Mouse (Mus musculus): Measurements from ENCODE around the gene Sirt4. TPM values are rescaled to one million over a fixed set of nuclear protein-coding genes. Genes with fewer than 3 reads are reported as not detected.

Gene Sirt4
- polyA plus RNA-seq, 1 experiment from 2014 or later = 32.6 TPM

DNA sequence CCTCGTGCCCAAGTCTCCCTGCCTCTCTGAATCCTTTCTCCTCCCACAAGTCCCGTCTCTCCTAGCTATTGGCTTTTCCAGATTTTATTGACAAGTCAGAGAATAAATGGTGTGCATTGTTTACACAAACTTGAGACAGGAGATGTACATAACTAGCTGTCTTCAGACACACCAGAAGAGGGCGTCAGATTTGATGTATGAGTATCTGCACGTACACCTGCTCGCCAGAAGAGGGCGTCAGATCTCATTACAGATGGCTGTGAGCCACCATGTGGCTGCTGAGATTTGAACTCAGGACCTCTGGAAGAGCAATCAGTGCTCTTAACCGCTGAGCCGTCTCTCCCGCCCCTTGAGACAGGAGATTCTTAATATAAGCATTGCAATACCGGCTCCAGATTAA is 11.3 kb downstream of the Sirt4 start:
- Histone ChIP-seq H3K4me1 (peaks cover 15% of the 10 kb centered on the region), H3K36me3 (replicated peaks) (no peaks in the 10 kb centered on the region), H3K27me3 (replicated peaks) (no peaks in the 10 kb centered on the region), H3K9ac (no peak overlapping the region), H3K4me2 (no peak overlapping the region), H3K4me3 (no peak overlapping the region), H3K9me3 (no peaks in the 10 kb centered on the region), H3K27ac (no peak overlapping the region)
- 76% methylated on average over 10 of the region's 10 CpGs for WGBS
- ATAC-seq (replicated peaks) = no peak

GRCm38 (mm10) chr5:115470766-115471531 is 13.6 kb downstream of the Sirt4 start:
- no peak for ATAC-seq (replicated peaks)
- no peak overlapping the region for H3K9ac ChIP-seq
- no peaks in the 10 kb centered on the region for H3K36me3 ChIP-seq (replicated peaks)
- WGBS = 38% methylated on average over 20 of the region's 20 CpGs
- H3K27me3 ChIP-seq (replicated peaks) = no peaks in the 10 kb centered on the region
- no peak overlapping the region for H3K4me3 ChIP-seq
- peaks cover 11% of the 10 kb centered on the region for H3K4me1 ChIP-seq
- no peak overlapping the region for H3K4me2 ChIP-seq
- H3K27ac ChIP-seq = no peak overlapping the region
- H3K9me3 ChIP-seq = no peaks in the 10 kb centered on the region

GRCm38 (mm10) chr5:115469791-115470190 is 14.7 kb downstream of the Sirt4 start:
- Histone ChIP-seq H3K4me2 (no peak overlapping the region), H3K27ac (no peak overlapping the region), H3K9ac (no peak overlapping the region), H3K4me3 (no peak overlapping the region), H3K36me3 (replicated peaks) (no peaks in the 10 kb centered on the region), H3K4me1 (peaks cover 4% of the 10 kb centered on the region), H3K9me3 (no peaks in the 10 kb centered on the region), H3K27me3 (replicated peaks) (no peaks in the 10 kb centered on the region)
- 68% methylated on average over 6 of the region's 6 CpGs for WGBS
- no peak for ATAC-seq (replicated peaks)

DNA sequence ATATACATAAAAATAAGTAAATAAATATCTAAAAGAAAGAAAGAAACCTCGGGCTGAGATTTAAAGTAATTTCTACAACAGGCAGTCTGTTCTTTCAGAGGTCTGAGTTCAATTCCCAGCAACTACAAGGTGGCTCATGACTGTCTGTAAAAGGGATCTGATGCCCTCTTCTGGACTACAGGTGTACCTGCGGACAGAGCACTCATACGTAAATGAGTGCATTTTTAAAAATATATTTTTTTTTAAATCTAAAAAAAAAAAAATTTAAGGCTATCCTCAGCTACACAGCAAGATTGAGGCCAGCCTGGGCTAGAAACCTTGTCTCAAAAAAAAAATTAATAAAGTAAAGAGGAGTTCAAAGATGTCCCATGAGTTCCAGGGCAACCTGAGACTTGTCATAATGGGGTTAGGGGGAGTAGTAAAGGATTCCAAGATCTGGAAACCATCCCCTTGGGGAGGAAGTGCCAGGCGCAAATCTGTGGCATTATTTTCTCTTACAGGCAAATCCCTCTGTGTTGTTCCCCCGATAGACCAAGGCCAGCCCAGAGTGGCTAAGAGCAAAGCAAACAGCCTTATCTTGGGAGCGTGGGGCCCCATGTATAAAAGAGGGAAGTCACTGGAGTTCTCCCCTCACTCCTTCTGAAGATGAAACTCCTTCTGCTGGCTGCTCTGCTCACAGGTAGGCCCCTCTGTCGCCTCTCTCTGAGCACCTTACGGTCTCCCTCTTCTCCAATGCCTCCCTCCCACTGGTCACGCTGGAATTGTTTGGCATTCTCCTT is 18.7 kb downstream of the Sirt4 start, which contains the start of gene Pla2g1b:
Pla2g1b (plus strand) TSS at position 621 of the 779 bp plus-strand sequence.
- no peak for ATAC-seq (replicated peaks)
- H3K4me1 ChIP-seq = peaks cover 1% of the 10 kb centered on the region
- H3K36me3 ChIP-seq (replicated peaks) = no peaks in the 10 kb centered on the region
- no peaks in the 10 kb centered on the region for H3K27me3 ChIP-seq (replicated peaks)
- H3K9ac ChIP-seq = no peak within 1 kb of the TSS
- 56% methylated on average over 9 of the region's 9 CpGs for WGBS
- no peaks in the 10 kb centered on the region for H3K9me3 ChIP-seq
- H3K27ac ChIP-seq = no peak within 1 kb of the TSS
- H3K4me2 ChIP-seq = no peak within 1 kb of the TSS
- H3K4me3 ChIP-seq = no peak within 1 kb of the TSS

GRCm38 (mm10) chr5:115464408-115465115 is 20.0 kb downstream of the Sirt4 start:
- 74% methylated on average over 18 of the region's 18 CpGs for WGBS
- no peaks in the 10 kb centered on the region for H3K4me1 ChIP-seq
- no peak overlapping the region for H3K4me3 ChIP-seq

DNA sequence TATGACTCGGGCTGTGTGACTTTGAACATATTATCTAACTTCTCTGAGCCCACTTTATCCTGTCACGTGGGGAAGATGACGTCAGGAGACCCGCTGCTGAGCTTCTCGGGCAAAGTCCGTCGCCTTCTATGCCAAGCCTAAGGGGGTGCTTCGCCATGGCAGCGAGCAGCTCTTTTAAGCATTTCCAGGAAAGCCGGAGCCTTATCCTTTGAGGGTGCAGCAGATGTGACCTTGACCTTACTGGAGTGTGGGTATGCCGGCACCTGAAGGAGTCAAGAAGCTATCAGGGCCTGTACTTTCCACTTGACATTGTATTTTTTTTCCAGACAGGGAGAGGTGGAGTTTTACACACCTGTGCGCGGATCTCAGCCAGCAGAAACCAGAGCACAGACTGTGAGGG is 25.6 kb downstream of the Sirt4 start:
- Histone ChIP-seq H3K27me3 (replicated peaks) (no peaks in the 10 kb centered on the region), H3K4me2 (no peak overlapping the region), H3K36me3 (replicated peaks) (0 out of 2 replicates have a peak, but pooled peaks cover 6% of the 10 kb centered on the region), H3K27ac (no peak overlapping the region), H3K9me3 (no peaks in the 10 kb centered on the region), H3K9ac (no peak overlapping the region), H3K4me3 (no peak overlapping the region), H3K4me1 (no peaks in the 10 kb centered on the region)
- ATAC-seq (replicated peaks) = no peak
- WGBS = 65% methylated on average over 13 of the region's 13 CpGs

More at GRCm38 (mm10) chr5:115464408-115465115, 20.0 kb downstream of the Sirt4 start:
- Histone ChIP-seq H3K36me3 (replicated peaks) (no peaks in the 10 kb centered on the region), H3K9ac (no peak overlapping the region), H3K4me2 (no peak overlapping the region), H3K9me3 (no peaks in the 10 kb centered on the region), H3K27ac (no peak overlapping the region), H3K27me3 (replicated peaks) (no peaks in the 10 kb centered on the region)
- ATAC-seq (replicated peaks) = no peak

DNA sequence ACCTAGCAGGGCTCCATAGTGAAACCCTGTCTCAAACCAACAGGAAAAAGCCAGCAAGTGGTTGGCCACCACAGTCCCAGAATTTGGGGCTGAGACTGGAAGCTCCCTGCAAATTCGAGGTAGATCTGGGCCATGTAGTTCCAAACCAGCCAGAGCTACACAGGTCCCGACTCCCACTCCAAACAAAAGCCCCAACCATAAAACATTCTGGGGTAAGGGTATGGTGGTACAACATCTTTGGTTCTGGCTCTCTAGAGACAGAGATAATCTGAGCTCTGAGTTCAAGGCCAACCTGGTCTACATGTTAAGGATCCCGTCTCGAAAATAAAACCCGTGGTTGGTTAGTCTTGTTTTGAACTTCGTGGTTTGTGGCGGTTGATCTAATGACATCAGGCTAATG is 28.7 kb downstream of the Sirt4 start:
- Histone ChIP-seq H3K9ac (no peak overlapping the region), H3K4me2 (no peak overlapping the region), H3K9me3 (no peaks in the 10 kb centered on the region), H3K27me3 (replicated peaks) (no peaks in the 10 kb centered on the region), H3K4me3 (no peak overlapping the region), H3K4me1 (no peaks in the 10 kb centered on the region), H3K27ac (no peak overlapping the region), H3K36me3 (replicated peaks) (peaks cover 18% of the 10 kb centered on the region; the same call in 1 of the 2 replicates)
- no peak for ATAC-seq (replicated peaks)
- WGBS = 76% methylated on average over 7 of the region's 7 CpGs

- 79% methylated on average over 12 of the region's 12 CpGs for WGBS
- no peak overlapping the region for H3K9ac ChIP-seq
- no peak; the same call in 1 of the 2 replicates for ATAC-seq (replicated peaks)
- H3K4me3 ChIP-seq = no peak overlapping the region
- peaks cover 25% of the 10 kb centered on the region; the same call in 1 of the 2 replicates for H3K36me3 ChIP-seq (replicated peaks)
- H3K27ac ChIP-seq = 0 out of 2 replicates have a peak overlapping the region, but pooled peaks have one; percentile 42
- H3K27me3 ChIP-seq (replicated peaks) = no peaks in the 10 kb centered on the region
- no peaks in the 10 kb centered on the region for H3K9me3 ChIP-seq
- no peaks in the 10 kb centered on the region for H3K4me1 ChIP-seq
- H3K4me2 ChIP-seq = no peak overlapping the region
These were observed 30.0 kb downstream of the Sirt4 start for GRCm38 (mm10) chr5:115454422-115455090.

DNA sequence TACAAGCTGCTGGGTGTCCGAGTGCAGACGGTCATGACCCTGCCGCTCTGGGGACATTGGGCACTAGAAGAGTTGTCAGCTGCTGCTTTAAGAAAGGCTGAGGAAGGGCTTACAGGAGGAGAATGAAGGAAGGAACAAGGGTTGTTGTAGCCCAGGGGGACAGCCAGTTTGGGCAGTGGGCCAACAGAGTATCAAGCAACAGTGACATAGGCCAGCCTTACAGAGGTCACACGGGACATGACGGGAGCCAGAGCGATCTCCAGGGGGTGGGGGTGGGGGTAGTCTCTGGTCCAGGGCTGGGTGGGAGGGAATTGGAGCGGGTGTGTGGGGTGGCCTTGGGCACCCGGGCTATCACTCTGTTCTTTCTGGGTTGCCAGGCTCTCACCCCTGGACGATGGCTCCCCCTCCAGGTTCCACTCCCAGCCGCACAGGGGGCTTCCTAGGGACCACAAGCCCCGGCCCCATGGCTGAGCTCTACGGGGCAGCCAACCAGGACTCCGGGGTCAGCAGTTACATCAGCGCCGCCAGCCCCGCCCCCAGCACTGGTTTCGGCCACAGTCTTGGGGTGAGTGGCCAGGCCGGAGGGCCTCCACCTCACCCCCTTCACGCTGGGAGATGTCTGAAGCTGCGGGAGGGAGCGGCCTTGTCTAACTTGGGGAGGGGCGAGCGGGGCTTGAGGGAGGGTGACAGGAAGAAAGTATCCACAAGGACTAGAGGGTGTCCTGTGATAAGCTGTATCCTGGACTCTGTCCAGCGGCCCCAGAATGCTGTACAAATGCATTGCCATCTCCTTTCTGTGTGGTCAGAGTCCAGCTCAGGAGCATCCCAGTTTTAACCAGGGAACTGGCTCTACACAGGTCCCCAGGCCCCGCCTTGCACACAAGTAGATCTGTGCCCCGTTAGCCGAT is 33.9 kb downstream of the Sirt4 start:
- Histone ChIP-seq H3K36me3 (replicated peaks) (peaks cover 44% of the 10 kb centered on the region), H3K4me1 (no peaks in the 10 kb centered on the region), H3K9me3 (no peaks in the 10 kb centered on the region), H3K27ac (0 out of 2 replicates have a peak overlapping the region, but pooled peaks have one; percentile 18), H3K9ac (no peak overlapping the region), H3K4me2 (no peak overlapping the region), H3K4me3 (no peak overlapping the region), H3K27me3 (replicated peaks) (no peaks in the 10 kb centered on the region)
- ATAC-seq (replicated peaks) = no peak
- 88% methylated on average over 27 of the region's 27 CpGs for WGBS

DNA sequence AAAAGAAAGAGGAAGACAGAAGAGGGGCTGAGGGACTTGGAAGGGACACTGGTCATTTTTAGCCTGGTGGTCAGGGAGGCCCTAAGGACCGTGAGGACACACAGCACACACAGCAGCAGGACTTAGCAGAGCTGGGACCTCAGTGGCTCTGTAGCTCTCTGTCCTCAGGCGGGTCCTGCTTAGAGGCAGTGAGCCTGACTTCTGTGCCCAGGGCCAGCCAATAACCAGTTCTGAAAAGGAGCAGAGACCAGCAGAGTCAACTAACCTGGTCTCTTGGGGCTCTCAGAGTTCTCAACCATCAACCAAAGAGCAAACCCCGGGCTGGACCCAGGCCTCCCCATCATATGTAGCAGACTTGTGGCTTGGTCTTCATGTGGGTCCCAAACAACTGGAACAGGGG is 35.3 kb downstream of the Sirt4 start:
- WGBS = 94% methylated on average over 3 of the region's 3 CpGs
- no peak for ATAC-seq (replicated peaks)
- peaks cover 51% of the 10 kb centered on the region for H3K36me3 ChIP-seq (replicated peaks)
- no peaks in the 10 kb centered on the region for H3K9me3 ChIP-seq
- H3K27ac ChIP-seq = 0 out of 2 replicates have a peak overlapping the region, but pooled peaks have one; percentile 4
- H3K27me3 ChIP-seq (replicated peaks) = no peaks in the 10 kb centered on the region
- H3K4me2 ChIP-seq = no peak overlapping the region
- H3K4me1 ChIP-seq = no peaks in the 10 kb centered on the region
- no peak overlapping the region for H3K4me3 ChIP-seq
- no peak overlapping the region for H3K9ac ChIP-seq

- H3K9ac ChIP-seq = no peak overlapping the region
- no peak for ATAC-seq (replicated peaks)
- H3K27ac ChIP-seq = no peak overlapping the region
- no peaks in the 10 kb centered on the region for H3K9me3 ChIP-seq
- H3K36me3 ChIP-seq (replicated peaks) = peaks cover 53% of the 10 kb centered on the region
- H3K27me3 ChIP-seq (replicated peaks) = no peaks in the 10 kb centered on the region
- H3K4me1 ChIP-seq = no peaks in the 10 kb centered on the region
- H3K4me2 ChIP-seq = no peak overlapping the region
- no peak overlapping the region for H3K4me3 ChIP-seq
- 79% methylated on average over 17 of the region's 17 CpGs for WGBS
These were observed 37.4 kb downstream of the Sirt4 start for GRCm38 (mm10) chr5:115447108-115447507.

Data from midbrain, embryonic 15.5 days (tissue).